Mouse (Mus musculus) stomach, embryonic 14.5 days (tissue): ENCODE data around the gene Tm4sf19. TPM values are rescaled to one million over a fixed set of nuclear protein-coding genes. Genes with fewer than 3 reads are reported as not detected.

Experiments
- ATAC-seq: fragments of 200-750 bp; cut with Nextera tagmentation; 2 replicates; pipeline ENCODE4 v1.8.0; 2017; ENCODE audit warnings: low read depth, moderate TSS enrichment; ENCODE audit not compliant: insufficient number of reproducible peaks, insufficient read depth, low FRiP score
- H3K27ac ChIP-seq: fragments of 300-500 bp; sonication (generic); 2 replicates; pipeline ENCODE4 v1.5.1; 2014; ENCODE audit warnings: mild to moderate bottlenecking, low read length, moderate library complexity, mixed read lengths
- H3K27me3 ChIP-seq: fragments of 300-500 bp; sonication (generic); 2 replicates; pipeline ENCODE4 v1.6.1; 2014; ENCODE audit warnings: low read length, control low read depth, mixed read lengths; ENCODE audit not compliant: control insufficient read depth, insufficient read depth
- H3K36me3 ChIP-seq: fragments of 300-500 bp; sonication (generic); 2 replicates; pipeline ENCODE4 v1.6.1; 2014; ENCODE audit warnings: mild to moderate bottlenecking, control low read depth, low read length, moderate library complexity, mixed read lengths; ENCODE audit not compliant: control insufficient read depth, insufficient read depth
- H3K4me1 ChIP-seq: fragments of 300-500 bp; sonication (generic); 2 replicates; pipeline ENCODE4 v1.6.1; 2014; ENCODE audit warnings: low read length, control low read depth, mixed read lengths; ENCODE audit not compliant: control insufficient read depth, insufficient read depth
- H3K4me2 ChIP-seq: fragments of 300-500 bp; sonication (generic); replicated peaks from 2 replicates; pipeline ENCODE4 v1.6.1; 2014; ENCODE audit warnings: low read depth, low read length, control low read depth
- H3K4me3 ChIP-seq: fragments of 300-500 bp; sonication (generic); 2 replicates; pipeline ENCODE4 v1.5.1; 2014; ENCODE audit warnings: low read depth, low read length, control low read depth
- H3K9ac ChIP-seq: fragments of 300-500 bp; sonication (generic); replicated peaks from 2 replicates; pipeline ENCODE4 v1.6.1; 2014; ENCODE audit warnings: low read depth, mild to moderate bottlenecking, control low read depth, low read length, moderate library complexity, mixed read lengths
- H3K9me3 ChIP-seq: fragments of 300-500 bp; sonication (generic); 2 replicates; pipeline ENCODE4 v1.6.1; 2016; ENCODE audit warnings: low read depth, low read length, control low read depth; ENCODE audit not compliant: control insufficient read depth
- WGBS: fragments of 180-500 bp; shearing (Covaris S2); extraction: QIAGEN DNeasy Blood & Tissue Kit; methylation state at CpG from one replicate; pipeline ENCODE4 v1.1.7; 2014; 5-methylcytosine and 5-hydroxymethylcytosine counted together
- polyA plus RNA-seq: library from polyadenylated mRNA; unstranded; fragments of >200 nt; fragmentation: Nextera tagmentation; extraction: Ambion mirVana; gene quantifications from 2 replicates; pipeline ENCODE4 v1.2.1, GENCODE M21; 2014

Tm4sf19 gene
- polyA plus RNA-seq, 1 experiment from 2014 or later = not detected

DNA sequence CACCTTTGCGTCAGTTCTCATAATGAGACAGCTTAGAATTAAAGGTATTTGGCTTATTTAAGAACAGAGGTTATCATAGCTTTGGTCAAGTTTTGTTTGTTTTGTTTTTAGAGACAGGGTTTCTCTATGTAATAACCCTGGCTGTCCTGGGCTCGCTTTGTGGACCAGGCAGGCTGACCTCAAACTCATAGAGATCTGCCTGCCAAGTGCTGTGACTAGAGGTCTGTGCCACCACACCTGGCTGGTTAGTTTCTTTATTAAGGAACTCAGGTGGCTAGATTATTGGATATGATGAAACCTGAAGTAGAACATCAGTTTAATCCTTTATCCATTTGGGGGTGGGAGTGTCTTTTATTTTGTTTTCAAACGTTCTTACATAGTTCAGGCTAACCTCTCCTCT lies 10.5 kb upstream of the Tm4sf19 start:
- 76% methylated on average over 3 of the region's 3 CpGs for WGBS
- Histone ChIP-seq H3K4me2 (no peak overlapping the region), H3K27me3 (no peaks in the 10 kb centered on the region), H3K4me3 (no peak overlapping the region), H3K36me3 (peaks cover 29% of the 10 kb centered on the region), H3K9me3 (no peaks in the 10 kb centered on the region), H3K27ac (no peak overlapping the region), H3K9ac (no peak overlapping the region), H3K4me1 (no peaks in the 10 kb centered on the region)
- ATAC-seq = no peak

GRCm38 (mm10) chr16:32390882-32391281 lies 9.4 kb upstream of the Tm4sf19 start:
- H3K27ac ChIP-seq = no peak overlapping the region
- 96% methylated on average over 3 of the region's 3 CpGs for WGBS
- no peak overlapping the region for H3K4me3 ChIP-seq
- no peaks in the 10 kb centered on the region for H3K4me1 ChIP-seq
- no peak overlapping the region for H3K9ac ChIP-seq
- ATAC-seq = no peak
- H3K27me3 ChIP-seq = no peaks in the 10 kb centered on the region
- H3K4me2 ChIP-seq = no peak overlapping the region
- H3K36me3 ChIP-seq = peaks cover 20% of the 10 kb centered on the region
- H3K9me3 ChIP-seq = no peaks in the 10 kb centered on the region

DNA sequence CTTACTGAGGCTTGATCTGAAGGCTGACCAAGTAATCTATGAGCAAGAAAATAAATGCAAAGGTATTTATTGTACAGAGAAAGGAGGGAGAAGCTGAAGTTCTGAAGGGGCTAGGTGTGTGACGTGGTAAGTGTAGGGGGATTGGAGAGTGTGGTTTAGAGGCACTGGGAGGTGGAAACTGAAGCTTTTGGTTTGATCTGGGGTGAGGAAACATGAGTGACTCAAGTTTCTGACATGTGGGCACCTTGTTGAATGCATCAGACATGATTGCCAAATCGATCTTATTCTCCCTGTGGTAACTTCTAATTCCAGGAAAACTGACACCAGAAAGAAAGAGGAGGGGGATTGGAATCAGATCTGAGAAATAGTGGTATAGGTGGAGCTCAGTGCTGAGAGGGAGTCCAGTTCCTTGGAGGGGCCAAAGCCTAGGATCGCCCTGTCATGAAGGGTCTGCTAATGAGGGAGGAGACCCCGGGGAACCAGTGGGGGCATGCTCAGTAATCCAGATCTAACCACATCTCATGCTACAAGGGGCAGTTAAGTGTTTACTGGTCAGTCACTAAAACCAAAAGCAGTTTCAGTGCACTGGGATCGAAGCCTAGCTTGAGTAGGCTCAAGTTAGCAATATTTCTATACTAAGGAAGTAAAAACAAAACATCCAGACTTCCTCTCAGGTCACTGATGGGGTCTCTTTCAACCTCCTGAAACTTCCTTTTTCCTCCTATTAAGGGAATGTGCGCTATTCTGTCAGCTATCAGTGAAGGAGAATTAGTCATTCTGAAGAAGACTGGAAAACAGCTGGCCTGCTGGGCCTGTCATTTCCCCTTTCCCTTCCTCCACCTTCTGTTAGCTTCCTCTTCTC lies 4.4 kb upstream of the Tm4sf19 start:
- Histone ChIP-seq H3K9ac (no peak overlapping the region), H3K27me3 (no peaks in the 10 kb centered on the region), H3K36me3 (peaks cover 11% of the 10 kb centered on the region), H3K4me1 (peaks cover 3% of the 10 kb centered on the region; the same call in 1 of the 2 replicates), H3K9me3 (no peaks in the 10 kb centered on the region), H3K4me3 (no peak overlapping the region), H3K27ac (peak overlapping the region; percentile 61), H3K4me2 (no peak overlapping the region)
- WGBS = 67% methylated on average over 6 of the region's 6 CpGs
- ATAC-seq = 0 out of 2 replicates have a peak, but pooled peaks have one; percentile 18

GRCm38 (mm10) chr16:32396541-32396835 lies 3.8 kb upstream of the Tm4sf19 start:
- H3K36me3 ChIP-seq = peaks cover 7% of the 10 kb centered on the region
- 0 out of 2 replicates have a peak overlapping the region, but pooled peaks have one; percentile 27 for H3K27ac ChIP-seq
- H3K4me3 ChIP-seq = no peak overlapping the region
- no peak for ATAC-seq
- no peaks in the 10 kb centered on the region for H3K9me3 ChIP-seq
- 46% methylated on average over 3 of the region's 3 CpGs for WGBS
- peaks cover 3% of the 10 kb centered on the region; the same call in 1 of the 2 replicates for H3K4me1 ChIP-seq
- H3K4me2 ChIP-seq = no peak overlapping the region
- H3K27me3 ChIP-seq = no peaks in the 10 kb centered on the region
- H3K9ac ChIP-seq = no peak overlapping the region

- Histone ChIP-seq H3K9me3 (no peaks in the 10 kb centered on the region), H3K4me3 (no peak overlapping the region), H3K27me3 (no peaks in the 10 kb centered on the region), H3K9ac (no peak overlapping the region), H3K4me1 (peaks cover 3% of the 10 kb centered on the region; the same call in 1 of the 2 replicates), H3K4me2 (no peak overlapping the region), H3K27ac (no peak overlapping the region), H3K36me3 (peaks cover 1% of the 10 kb centered on the region; the same call in 1 of the 2 replicates)
- 67% methylated on average over 3 of the region's 3 CpGs for WGBS
- no peak for ATAC-seq
Measured at GRCm38 (mm10) chr16:32398206-32398605, 2.1 kb upstream of the Tm4sf19 start.

- no peaks in the 10 kb centered on the region for H3K27me3 ChIP-seq
- H3K4me1 ChIP-seq = peaks cover 3% of the 10 kb centered on the region; the same call in 1 of the 2 replicates
- ATAC-seq = no peak
- no peak overlapping the region for H3K27ac ChIP-seq
- no peaks in the 10 kb centered on the region for H3K36me3 ChIP-seq
- H3K9me3 ChIP-seq = no peaks in the 10 kb centered on the region
- H3K9ac ChIP-seq = no peak overlapping the region
- no peak overlapping the region for H3K4me2 ChIP-seq
- H3K4me3 ChIP-seq = no peak overlapping the region
- WGBS = 79% methylated on average over 9 of the region's 9 CpGs
Measured at GRCm38 (mm10) chr16:32401335-32401965, 1.1 kb downstream of the Tm4sf19 start.

GRCm38 (mm10) chr16:32402818-32403217 lies 2.5 kb downstream of the Tm4sf19 start:
- Histone ChIP-seq H3K27ac (no peak overlapping the region), H3K9ac (no peak overlapping the region), H3K4me1 (no peaks in the 10 kb centered on the region), H3K4me2 (no peak overlapping the region), H3K9me3 (no peaks in the 10 kb centered on the region), H3K27me3 (no peaks in the 10 kb centered on the region), H3K4me3 (no peak overlapping the region), H3K36me3 (no peaks in the 10 kb centered on the region)
- ATAC-seq = no peak
- 90% methylated on average over 3 of the region's 3 CpGs for WGBS

DNA sequence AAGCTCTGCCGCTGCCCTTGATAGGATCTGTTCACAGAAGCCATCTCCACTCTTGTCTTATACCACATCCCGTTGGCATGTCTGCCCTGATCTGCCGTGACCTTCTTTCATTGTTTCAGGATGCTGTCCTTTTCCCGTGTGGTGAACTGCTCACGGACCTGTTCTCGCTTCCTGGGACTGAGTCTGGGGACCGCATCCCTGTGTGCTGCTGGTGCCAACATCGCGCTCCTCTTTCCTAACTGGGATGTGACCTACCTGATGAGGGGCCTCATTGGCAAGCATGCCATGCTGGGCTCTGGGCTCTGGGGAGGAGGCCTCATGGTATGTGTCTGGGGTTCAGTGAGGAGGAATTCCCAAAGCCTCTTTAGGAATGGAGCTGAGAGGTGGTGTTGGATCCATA lies 5.4 kb downstream of the Tm4sf19 start:
- Histone ChIP-seq H3K4me1 (no peaks in the 10 kb centered on the region), H3K4me2 (no peak overlapping the region), H3K9me3 (no peaks in the 10 kb centered on the region), H3K27ac (no peak overlapping the region), H3K36me3 (no peaks in the 10 kb centered on the region), H3K9ac (no peak overlapping the region), H3K27me3 (no peaks in the 10 kb centered on the region), H3K4me3 (no peak overlapping the region)
- no peak for ATAC-seq
- WGBS = 92% methylated on average over 9 of the region's 9 CpGs
